Mouse (Mus musculus) stomach, postnatal 0 days (tissue): Measurements from ENCODE around the gene Ppp3ca.

Experiments used
- CTCF ChIP-seq: IDR thresholded peaks from 2 replicates; pipeline ENCODE4 v1.5.1; 2016; ENCODE audit warnings: antibody characterized with exemption, low read depth, mild to moderate bottlenecking, moderate library complexity
- EP300 ChIP-seq: optimal IDR thresholded peaks from 2 replicates; pipeline ENCODE3; 2016; ENCODE audit warnings: antibody characterized with exemption

DNA sequence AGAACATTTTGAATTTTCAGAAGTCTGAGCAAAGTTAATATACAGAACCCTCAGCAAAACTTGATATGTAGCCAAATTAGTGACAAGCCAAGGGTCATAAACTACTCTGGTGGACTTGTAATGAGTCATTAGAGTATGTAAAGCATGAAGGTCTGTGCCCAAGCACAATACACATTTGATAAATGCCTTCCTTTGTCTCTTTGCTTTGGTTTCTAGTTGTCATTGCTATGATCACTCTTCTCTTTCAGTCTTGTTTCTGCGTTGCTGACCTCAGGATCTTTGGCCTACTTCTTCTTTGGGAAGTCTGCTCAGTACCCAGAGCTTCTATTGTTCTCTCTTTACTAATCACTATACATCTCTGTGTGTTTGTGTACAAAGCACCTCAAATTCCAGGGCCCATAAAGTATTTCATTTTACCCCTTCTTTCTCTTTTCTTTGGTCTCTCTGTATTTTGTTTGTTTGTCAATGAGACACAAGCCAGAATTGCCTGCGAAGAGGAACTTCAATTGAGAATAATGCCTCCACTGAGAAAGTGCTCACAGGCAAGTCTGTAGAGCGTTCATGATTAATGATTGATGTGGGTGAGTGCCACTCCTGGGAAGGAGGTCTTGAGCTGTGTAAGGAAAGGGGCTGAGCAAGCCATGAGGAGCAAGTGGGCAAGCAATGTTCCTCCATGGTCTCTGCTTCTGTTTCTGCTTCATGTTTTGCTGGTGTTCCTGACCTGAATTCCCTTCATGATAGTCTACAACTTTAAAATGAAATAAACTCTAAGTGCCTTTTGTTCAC is 316.4 kb downstream of the Ppp3ca start:
- TF ChIP-seq EP300 (no peak), CTCF (no peak)
